Mouse (Mus musculus): Measurements from ENCODE around the gene Syce3. TPM values are rescaled to one million over a fixed set of nuclear protein-coding genes. Genes with fewer than 3 reads are reported as not detected.
A peak's percentile ranks its signal among the peaks of the same experiment; 100 is the strongest.

The Syce3 gene
- polyA plus RNA-seq, 1 experiment: not detected

- TF ChIP-seq POLR2A (IDR thresholded peaks at IDR 0.05; ENCODE audit: insufficient read depth, low read length) (no peak), EP300 (IDR thresholded peaks at IDR 0.05; ENCODE audit: insufficient read depth, low read depth, low read length) (no peak), CTCF (IDR thresholded peaks at IDR 0.05; ENCODE audit: low read depth, low read length) (no peak)
- H3K9me3 ChIP-seq (replicated peaks; ENCODE audit: control insufficient read depth, insufficient read depth, low read length, poor library complexity, severe bottlenecking): no peaks in the 10 kb centered on the region
- H3K4me3 ChIP-seq (ENCODE audit: low read depth, low read length): no peak overlapping the region
- no peak overlapping the region for H3K9ac ChIP-seq (ENCODE audit: low read depth, poor library complexity, severe bottlenecking)
- no peaks in the 10 kb centered on the region for H3K36me3 ChIP-seq (ENCODE audit: control insufficient read depth, insufficient read depth, low read length, poor library complexity, severe bottlenecking)
- H3K4me1 ChIP-seq (ENCODE audit: control insufficient read depth, insufficient read depth, low read length): no peaks in the 10 kb centered on the region
- no peaks in the 10 kb centered on the region for H3K27me3 ChIP-seq (ENCODE audit: control insufficient read depth, insufficient read depth, low read length, poor library complexity, severe bottlenecking)
- no peak overlapping the region for H3K27ac ChIP-seq (ENCODE audit: insufficient read depth, low read length)
Measured at GRCm38 (mm10) chr15:89390081-89390480, 20.2 kb downstream of the Syce3 start.

GRCm38 (mm10) chr15:89387127-89387526 lies 23.2 kb downstream of the Syce3 start:
- Histone ChIP-seq H3K36me3 (ENCODE audit: control insufficient read depth, insufficient read depth, low read length, poor library complexity, severe bottlenecking) (no peaks in the 10 kb centered on the region), H3K27me3 (ENCODE audit: control insufficient read depth, insufficient read depth, low read length, poor library complexity, severe bottlenecking) (no peaks in the 10 kb centered on the region), H3K9ac (ENCODE audit: low read depth, poor library complexity, severe bottlenecking) (peak overlapping the region; percentile 26; the same call in 1 of the 2 replicates), H3K4me1 (ENCODE audit: control insufficient read depth, insufficient read depth, low read length) (no peaks in the 10 kb centered on the region), H3K4me3 (ENCODE audit: low read depth, low read length) (peak overlapping the region; percentile 15; the same call in 1 of the 2 replicates), H3K9me3 (replicated peaks; ENCODE audit: control insufficient read depth, insufficient read depth, low read length, poor library complexity, severe bottlenecking) (no peaks in the 10 kb centered on the region), H3K27ac (ENCODE audit: insufficient read depth, low read length) (no peak overlapping the region)
- TF ChIP-seq EP300 (IDR thresholded peaks at IDR 0.05; ENCODE audit: insufficient read depth, low read depth, low read length) (no peak), CTCF (IDR thresholded peaks at IDR 0.05; ENCODE audit: low read depth, low read length) (no peak), POLR2A (IDR thresholded peaks at IDR 0.05; ENCODE audit: insufficient read depth, low read length) (no peak)

GRCm38 (mm10) chr15:89384617-89385016 lies 25.7 kb downstream of the Syce3 start, which contains the start of gene Klhdc7b:
Gene Klhdc7b (plus strand): TSS chr15:89384917.
- Histone ChIP-seq H3K4me3 (ENCODE audit: low read depth, low read length) (peak within 1 kb of the TSS; percentile 59), H3K9me3 (replicated peaks; ENCODE audit: control insufficient read depth, insufficient read depth, low read length, poor library complexity, severe bottlenecking) (no peaks in the 10 kb centered on the region), H3K4me1 (ENCODE audit: control insufficient read depth, insufficient read depth, low read length) (no peaks in the 10 kb centered on the region), H3K9ac (ENCODE audit: low read depth, poor library complexity, severe bottlenecking) (peak within 1 kb of the TSS; percentile 45), H3K27ac (ENCODE audit: insufficient read depth, low read length) (no peak within 1 kb of the TSS), H3K27me3 (ENCODE audit: control insufficient read depth, insufficient read depth, low read length, poor library complexity, severe bottlenecking) (no peaks in the 10 kb centered on the region), H3K36me3 (ENCODE audit: control insufficient read depth, insufficient read depth, low read length, poor library complexity, severe bottlenecking) (no peaks in the 10 kb centered on the region)
- TF ChIP-seq EP300 (IDR thresholded peaks at IDR 0.05; ENCODE audit: insufficient read depth, low read depth, low read length) (no peak), CTCF (IDR thresholded peaks at IDR 0.05; ENCODE audit: low read depth, low read length) (no peak), POLR2A (IDR thresholded peaks at IDR 0.05; ENCODE audit: insufficient read depth, low read length) (no peak)

GRCm38 (mm10) chr15:89379429-89379828 lies 30.9 kb downstream of the Syce3 start:
- H3K27me3 ChIP-seq (ENCODE audit: control insufficient read depth, insufficient read depth, low read length, poor library complexity, severe bottlenecking): no peaks in the 10 kb centered on the region
- no peak overlapping the region for H3K27ac ChIP-seq (ENCODE audit: insufficient read depth, low read length)
- H3K9ac ChIP-seq (ENCODE audit: low read depth, poor library complexity, severe bottlenecking): peak overlapping the region; percentile 38
- H3K9me3 ChIP-seq (replicated peaks; ENCODE audit: control insufficient read depth, insufficient read depth, low read length, poor library complexity, severe bottlenecking): no peaks in the 10 kb centered on the region
- H3K4me1 ChIP-seq (ENCODE audit: control insufficient read depth, insufficient read depth, low read length): no peaks in the 10 kb centered on the region
- H3K4me3 ChIP-seq (ENCODE audit: low read depth, low read length): peak overlapping the region; percentile 59
- H3K36me3 ChIP-seq (ENCODE audit: control insufficient read depth, insufficient read depth, low read length, poor library complexity, severe bottlenecking): no peaks in the 10 kb centered on the region
- TF ChIP-seq CTCF (IDR thresholded peaks at IDR 0.05; ENCODE audit: low read depth, low read length): no peak
- no peak for TF ChIP-seq EP300 (IDR thresholded peaks at IDR 0.05; ENCODE audit: insufficient read depth, low read depth, low read length)
- TF ChIP-seq POLR2A (IDR thresholded peaks at IDR 0.05; ENCODE audit: insufficient read depth, low read length): no peak

- Histone ChIP-seq H3K4me1 (ENCODE audit: control insufficient read depth, insufficient read depth, low read length) (no peaks in the 10 kb centered on the region), H3K27ac (ENCODE audit: insufficient read depth, low read length) (no peak within 1 kb of the TSS), H3K9me3 (replicated peaks; ENCODE audit: control insufficient read depth, insufficient read depth, low read length, poor library complexity, severe bottlenecking) (no peaks in the 10 kb centered on the region), H3K4me3 (ENCODE audit: low read depth, low read length) (peak within 1 kb of the TSS; percentile 59), H3K27me3 (ENCODE audit: control insufficient read depth, insufficient read depth, low read length, poor library complexity, severe bottlenecking) (no peaks in the 10 kb centered on the region), H3K36me3 (ENCODE audit: control insufficient read depth, insufficient read depth, low read length, poor library complexity, severe bottlenecking) (no peaks in the 10 kb centered on the region), H3K9ac (ENCODE audit: low read depth, poor library complexity, severe bottlenecking) (peak within 1 kb of the TSS; percentile 38)
- TF ChIP-seq CTCF (IDR thresholded peaks at IDR 0.05; ENCODE audit: low read depth, low read length) (no peak), EP300 (IDR thresholded peaks at IDR 0.05; ENCODE audit: insufficient read depth, low read depth, low read length) (no peak), POLR2A (IDR thresholded peaks at IDR 0.05; ENCODE audit: insufficient read depth, low read length) (no peak)
Measured at GRCm38 (mm10) chr15:89378831-89379401, 31.4 kb downstream of the Syce3 start, which contains the start of gene Odf3b. Gene Odf3b (minus strand): TSS chr15:89379282.

Data from ES-Bruce4 (cell line).